Mouse (Mus musculus): ENCODE results near the gene Ckb.

Ckb gene

DNA sequence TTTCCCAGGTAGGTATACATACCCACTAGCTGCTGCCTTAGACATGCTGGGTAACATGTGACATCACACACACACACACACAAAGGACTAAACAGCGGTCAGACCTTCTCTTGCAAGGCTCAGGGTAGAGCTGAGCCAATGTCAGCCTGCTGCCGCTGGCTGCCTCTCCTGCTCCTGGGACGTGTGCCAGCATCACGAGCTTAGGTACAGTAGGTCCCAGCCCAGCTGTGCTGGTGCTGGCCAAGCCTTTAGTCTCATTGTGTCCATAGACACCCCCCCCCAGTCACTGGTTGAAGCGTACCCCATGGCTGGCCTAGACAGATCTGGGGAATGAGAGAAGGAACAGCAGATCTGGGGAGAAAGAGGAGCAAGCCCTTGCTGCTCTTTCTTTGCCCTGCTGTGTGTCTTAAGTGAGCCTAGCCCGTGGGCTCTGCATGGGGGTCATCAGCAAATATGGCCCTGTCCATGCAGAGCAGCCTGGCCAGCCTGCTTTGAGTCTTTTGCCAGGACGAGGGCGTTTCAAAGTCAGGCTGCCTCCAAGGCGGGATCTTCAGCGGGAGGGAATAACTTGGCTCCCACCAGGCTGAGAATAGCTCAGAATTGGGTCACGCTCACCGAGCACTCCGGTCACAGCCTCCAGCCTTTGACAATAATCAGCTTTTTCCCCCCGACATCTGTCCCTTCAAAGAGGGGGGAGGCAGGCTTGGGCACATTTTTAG, 15.4 kb upstream of the Ckb start:
- H3K4me1 ChIP-seq (replicated peaks; ENCODE audit: low read depth, low read length): peaks cover 60% of the 10 kb centered on the region
- TF ChIP-seq POU5F1 (IDR thresholded peaks at IDR 0.05; ENCODE audit: borderline replicate concordance, low read length) (no peak), NANOG (IDR thresholded peaks at IDR 0.05; ENCODE audit: borderline replicate concordance, low read length) (no peak), CTCF (conservative IDR thresholded peaks at IDR 0.05; ENCODE audit: low read length) (no peak)
- no peaks in the 10 kb centered on the region for H3K9me3 ChIP-seq (ENCODE audit: low read length)
- no peak overlapping the region for H3K4me3 ChIP-seq (replicated peaks; ENCODE audit: low read length)
- peaks cover 20% of the 10 kb centered on the region for H3K36me3 ChIP-seq (ENCODE audit: insufficient read depth, low read length)
- H3K27me3 ChIP-seq (ENCODE audit: insufficient read depth, low read length): peaks cover 8% of the 10 kb centered on the region

DNA sequence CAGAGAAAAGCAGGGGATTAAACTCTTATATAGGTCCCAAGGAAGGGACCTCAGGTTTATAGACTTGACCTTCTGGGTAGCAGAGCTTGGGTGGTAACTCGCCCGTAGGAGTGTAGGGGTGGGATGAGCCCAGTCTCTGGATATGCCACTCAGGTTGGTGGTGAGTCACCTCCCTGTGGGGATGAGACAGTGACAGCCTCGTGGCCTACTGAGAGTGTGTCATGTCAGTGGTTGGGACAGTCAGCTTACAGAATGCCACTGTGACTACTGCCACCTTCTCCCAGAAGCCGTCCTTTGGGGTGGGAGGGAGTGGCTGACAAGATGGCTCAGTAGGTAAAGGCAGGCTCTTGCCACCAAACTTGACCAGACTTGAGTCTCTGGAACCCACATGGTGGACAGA, 14.3 kb upstream of the Ckb start:
- H3K9me3 ChIP-seq (ENCODE audit: low read length): no peaks in the 10 kb centered on the region
- H3K27me3 ChIP-seq (ENCODE audit: insufficient read depth, low read length): peaks cover 8% of the 10 kb centered on the region
- TF ChIP-seq POU5F1 (IDR thresholded peaks at IDR 0.05; ENCODE audit: borderline replicate concordance, low read length): no peak
- no peak for TF ChIP-seq CTCF (conservative IDR thresholded peaks at IDR 0.05; ENCODE audit: low read length)
- peaks cover 61% of the 10 kb centered on the region for H3K4me1 ChIP-seq (replicated peaks; ENCODE audit: low read depth, low read length)
- H3K4me3 ChIP-seq (replicated peaks; ENCODE audit: low read length): no peak overlapping the region
- peaks cover 31% of the 10 kb centered on the region for H3K36me3 ChIP-seq (ENCODE audit: insufficient read depth, low read length)

DNA sequence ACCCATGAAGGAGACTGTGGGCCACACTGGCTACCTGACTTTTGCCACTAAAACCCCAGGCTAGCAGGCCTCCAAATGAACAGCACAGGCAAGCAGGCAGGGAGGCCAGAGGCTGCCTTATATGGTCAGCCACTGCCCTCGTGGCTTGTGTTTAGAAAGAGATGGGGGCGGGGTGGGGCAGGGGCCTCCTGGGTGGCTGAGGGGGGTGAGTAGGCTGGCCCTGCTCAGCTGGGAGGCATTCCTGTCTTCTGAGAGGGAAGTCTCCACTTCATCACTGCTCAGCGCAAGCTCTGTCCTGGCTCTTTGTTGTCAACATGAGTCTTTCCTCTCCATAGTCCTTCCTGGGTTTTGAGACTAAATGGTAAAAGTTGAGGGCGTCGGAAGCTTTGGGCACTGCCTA, 10.7 kb upstream of the Ckb start:
- Histone ChIP-seq H3K9me3 (ENCODE audit: low read length) (no peaks in the 10 kb centered on the region), H3K4me1 (replicated peaks; ENCODE audit: low read depth, low read length) (peaks cover 81% of the 10 kb centered on the region), H3K27me3 (ENCODE audit: insufficient read depth, low read length) (no peaks in the 10 kb centered on the region), H3K4me3 (replicated peaks; ENCODE audit: low read length) (0 out of 2 replicates have a peak overlapping the region, but pooled peaks have one; percentile 17), H3K36me3 (ENCODE audit: insufficient read depth, low read length) (peaks cover 58% of the 10 kb centered on the region)
- no peak for TF ChIP-seq NANOG (IDR thresholded peaks at IDR 0.05; ENCODE audit: borderline replicate concordance, low read length)
- TF ChIP-seq POU5F1 (IDR thresholded peaks at IDR 0.05; ENCODE audit: borderline replicate concordance, low read length): no peak
- no peak for TF ChIP-seq CTCF (conservative IDR thresholded peaks at IDR 0.05; ENCODE audit: low read length)

DNA sequence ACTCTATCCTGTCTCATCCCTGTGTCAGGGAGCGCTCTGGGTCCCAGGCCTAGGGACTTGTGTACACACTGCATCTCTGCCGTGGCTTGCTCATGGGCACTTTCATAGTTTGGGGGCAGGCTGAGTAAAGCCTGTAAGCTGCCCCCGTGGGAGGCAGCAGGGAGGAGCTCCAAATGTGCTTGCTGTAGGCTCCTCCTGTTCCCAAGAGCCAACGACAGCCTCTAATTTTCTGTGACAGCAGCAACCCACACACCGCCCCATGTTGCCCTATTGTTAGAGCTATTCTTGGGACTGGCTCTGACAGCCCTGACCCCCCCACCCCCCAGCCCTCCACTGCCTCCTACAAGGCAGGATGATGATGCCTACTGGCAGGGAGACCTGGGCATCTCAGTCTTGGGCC, 9.9 kb upstream of the Ckb start:
- H3K9me3 ChIP-seq (ENCODE audit: low read length): no peaks in the 10 kb centered on the region
- TF ChIP-seq CTCF (conservative IDR thresholded peaks at IDR 0.05; ENCODE audit: low read length) (no peak), NANOG (IDR thresholded peaks at IDR 0.05; ENCODE audit: borderline replicate concordance, low read length) (no peak), POU5F1 (IDR thresholded peaks at IDR 0.05; ENCODE audit: borderline replicate concordance, low read length) (no peak)
- H3K4me3 ChIP-seq (replicated peaks; ENCODE audit: low read length): 0 out of 2 replicates have a peak overlapping the region, but pooled peaks have one; percentile 17

DNA sequence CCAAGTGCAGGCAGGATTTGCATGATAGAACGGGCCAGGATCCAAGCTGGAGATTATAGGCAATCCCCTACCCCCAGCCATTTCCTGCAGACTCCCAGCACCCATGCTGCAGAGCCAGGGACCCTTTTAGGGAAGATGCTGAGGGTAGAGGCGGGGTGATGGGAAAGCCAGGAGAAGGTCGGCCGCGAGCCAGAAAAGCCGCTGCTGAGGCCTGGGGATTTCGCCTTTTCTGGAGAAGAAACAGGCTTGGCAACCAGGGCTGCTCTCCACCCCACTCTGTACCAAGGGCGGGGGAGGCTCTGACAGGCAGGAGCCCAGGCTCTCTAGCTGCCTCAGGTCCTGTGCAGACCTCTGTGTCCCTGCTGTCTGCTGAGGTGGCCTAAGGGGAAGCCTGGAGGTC, 9.2 kb upstream of the Ckb start:
- TF ChIP-seq CTCF (conservative IDR thresholded peaks at IDR 0.05; ENCODE audit: low read length) (no peak), NANOG (IDR thresholded peaks at IDR 0.05; ENCODE audit: borderline replicate concordance, low read length) (no peak), POU5F1 (IDR thresholded peaks at IDR 0.05; ENCODE audit: borderline replicate concordance, low read length) (no peak)
- Histone ChIP-seq H3K9me3 (ENCODE audit: low read length) (no peaks in the 10 kb centered on the region), H3K4me3 (replicated peaks; ENCODE audit: low read length) (peak overlapping the region; percentile 50), H3K27me3 (ENCODE audit: insufficient read depth, low read length) (no peaks in the 10 kb centered on the region), H3K4me1 (replicated peaks; ENCODE audit: low read depth, low read length) (peaks cover 87% of the 10 kb centered on the region), H3K36me3 (ENCODE audit: insufficient read depth, low read length) (peaks cover 58% of the 10 kb centered on the region)

More for the DNA sequence above, 9.9 kb upstream of the Ckb start:
- Histone ChIP-seq H3K27me3 (ENCODE audit: insufficient read depth, low read length) (no peaks in the 10 kb centered on the region), H3K4me1 (replicated peaks; ENCODE audit: low read depth, low read length) (peaks cover 82% of the 10 kb centered on the region), H3K36me3 (ENCODE audit: insufficient read depth, low read length) (peaks cover 58% of the 10 kb centered on the region)

DNA sequence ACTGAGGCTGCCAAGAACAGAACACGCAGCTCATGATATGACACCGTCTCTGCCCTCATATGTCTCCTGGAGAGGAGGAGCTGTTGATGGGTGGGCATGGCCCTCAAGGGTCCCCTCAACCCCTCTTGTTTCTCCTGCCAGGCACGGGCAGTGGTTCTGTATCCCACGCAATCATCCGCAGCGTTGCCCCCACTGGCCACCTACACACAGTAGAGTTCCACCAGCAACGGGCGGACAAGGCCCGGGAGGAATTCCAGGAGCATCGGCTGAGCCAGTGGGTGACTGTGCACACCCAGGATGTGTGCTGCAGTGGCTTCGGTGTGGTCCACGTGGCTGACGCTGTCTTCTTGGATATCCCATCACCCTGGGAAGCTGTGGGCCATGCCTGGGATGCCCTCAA, 8.5 kb upstream of the Ckb start:
- peaks cover 58% of the 10 kb centered on the region for H3K36me3 ChIP-seq (ENCODE audit: insufficient read depth, low read length)
- TF ChIP-seq POU5F1 (IDR thresholded peaks at IDR 0.05; ENCODE audit: borderline replicate concordance, low read length): no peak
- TF ChIP-seq CTCF (conservative IDR thresholded peaks at IDR 0.05; ENCODE audit: low read length): no peak
- no peak for TF ChIP-seq NANOG (IDR thresholded peaks at IDR 0.05; ENCODE audit: borderline replicate concordance, low read length)
- H3K4me3 ChIP-seq (replicated peaks; ENCODE audit: low read length): peak overlapping the region; percentile 50
- H3K4me1 ChIP-seq (replicated peaks; ENCODE audit: low read depth, low read length): peaks cover 87% of the 10 kb centered on the region
- H3K27me3 ChIP-seq (ENCODE audit: insufficient read depth, low read length): no peaks in the 10 kb centered on the region
- no peaks in the 10 kb centered on the region for H3K9me3 ChIP-seq (ENCODE audit: low read length)

DNA sequence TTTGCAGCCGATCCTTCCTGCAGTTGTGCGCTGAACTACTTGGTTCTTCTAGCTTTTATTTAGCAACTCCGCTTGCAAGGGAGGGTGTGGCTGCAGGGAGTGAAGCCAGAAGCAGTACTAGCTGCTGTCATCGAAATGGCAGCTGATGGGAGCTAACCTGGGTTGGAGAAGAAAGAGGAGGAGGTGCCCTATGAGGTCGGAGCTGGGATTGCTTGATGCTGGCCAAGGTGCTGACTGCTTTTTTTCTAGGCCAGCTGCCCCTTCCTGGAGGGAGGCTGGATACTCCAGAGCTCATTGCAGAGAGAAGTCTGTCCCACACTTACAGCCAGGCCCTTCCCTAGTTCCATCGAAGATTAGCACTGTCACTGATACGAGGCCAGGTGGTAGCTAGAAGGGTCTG, 6.9 kb upstream of the Ckb start:
- H3K9me3 ChIP-seq (ENCODE audit: low read length): no peaks in the 10 kb centered on the region
- peaks cover 3% of the 10 kb centered on the region for H3K27me3 ChIP-seq (ENCODE audit: insufficient read depth, low read length)
- peaks cover 94% of the 10 kb centered on the region for H3K4me1 ChIP-seq (replicated peaks; ENCODE audit: low read depth, low read length)
- peak overlapping the region; percentile 97 for H3K4me3 ChIP-seq (replicated peaks; ENCODE audit: low read length)
- peaks cover 52% of the 10 kb centered on the region for H3K36me3 ChIP-seq (ENCODE audit: insufficient read depth, low read length)
- TF ChIP-seq NANOG (IDR thresholded peaks at IDR 0.05; ENCODE audit: borderline replicate concordance, low read length) (no peak), CTCF (conservative IDR thresholded peaks at IDR 0.05; ENCODE audit: low read length) (no peak), POU5F1 (IDR thresholded peaks at IDR 0.05; ENCODE audit: borderline replicate concordance, low read length) (no peak)

DNA sequence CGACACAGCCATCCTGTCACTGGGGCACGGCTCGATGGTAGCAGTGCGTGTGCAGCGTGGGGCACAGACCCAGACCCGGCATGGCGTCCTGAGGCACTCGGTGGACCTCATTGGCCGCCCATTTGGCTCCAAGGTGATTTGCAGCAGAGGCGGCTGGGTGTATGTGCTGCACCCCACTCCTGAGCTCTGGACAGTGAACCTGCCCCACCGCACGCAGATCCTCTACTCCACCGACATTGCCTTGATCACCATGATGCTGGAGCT, 6.5 kb upstream of the Ckb start:
- Histone ChIP-seq H3K4me1 (replicated peaks; ENCODE audit: low read depth, low read length) (peaks cover 94% of the 10 kb centered on the region), H3K9me3 (ENCODE audit: low read length) (no peaks in the 10 kb centered on the region), H3K27me3 (ENCODE audit: insufficient read depth, low read length) (peaks cover 7% of the 10 kb centered on the region), H3K4me3 (replicated peaks; ENCODE audit: low read length) (peak overlapping the region; percentile 97), H3K36me3 (ENCODE audit: insufficient read depth, low read length) (peaks cover 48% of the 10 kb centered on the region)
- TF ChIP-seq CTCF (conservative IDR thresholded peaks at IDR 0.05; ENCODE audit: low read length): no peak
- TF ChIP-seq NANOG (IDR thresholded peaks at IDR 0.05; ENCODE audit: borderline replicate concordance, low read length): no peak
- no peak for TF ChIP-seq POU5F1 (IDR thresholded peaks at IDR 0.05; ENCODE audit: borderline replicate concordance, low read length)

Data from E14TG2a.4 (cell line).